ENCODE assay signal across 8 mouse cellular contexts in genomic region chr7:28392429-28393271, GRCm38 (mm10). TPM values are rescaled to one million over a fixed set of nuclear protein-coding genes. Genes with fewer than 3 reads are reported as not detected.
DNase-seq lines count a peak whose midpoint lies in the region; ATAC-seq and TF ChIP-seq lines count a peak whose summit lies in the region.

Gene Med29 (minus strand): TSS chr7:28392708.
Gene Paf1 (plus strand): TSS chr7:28392951.

- H3K4me2 ChIP-seq in hindbrain, embryonic 13.5 days, result peak within 1 kb of the TSS; percentile 90

- POLR2A ChIA-PET in Patski (lab: Charles Lee), result interaction anchor here (0.5 to 1.8 kb wide), 2 partner anchors 18 to 42 kb away, joined by 6 read pairs; no protein-coding TSS in a partner anchor

- CTCF ChIA-PET in Patski (lab: Charles Lee), result interaction anchor here (0.7 to 0.9 kb wide), 2 partner anchors 45 to 53 kb away, joined by 3 to 4 read pairs; partner anchors contain the start of gene Gmfg

- H3K4me1 ChIP-seq in hindbrain, embryonic 13.5 days (replicated peaks), result peaks cover 28% of the 10 kb centered on the region

- H3K9me3 ChIP-seq in hindbrain, embryonic 13.5 days, result no peaks in the 10 kb centered on the region

- peak; percentile 98 for DNase-seq in Patski (ENCODE audit: low read depth, low spot score)
- DNase-seq in cerebellum, postnatal 14 days, result peak; percentile 96
- DNase-seq in frontal cortex, postnatal 14 days (ENCODE audit: low spot score in 2 of 2), result peak; percentile 97 to 98
- peak; percentile 77 to 82 for DNase-seq in layer of hippocampus, postnatal 25 days (ENCODE audit: extremely low spot score in 1 of 2, low spot score in 1 of 2)
- DNase-seq in lung, postnatal 25 days (ENCODE audit: low spot score), result peak; percentile 99
- peak; percentile 98 for DNase-seq in retina, embryonic 14.5 days (ENCODE audit: low spot score)
- DNase-seq in thymus, postnatal 4 days, result peak; percentile 93

- H3K27ac ChIP-seq in hindbrain, embryonic 13.5 days, result peak within 1 kb of the TSS; percentile 86

- under 1% methylated on average over 58 of the region's 58 CpGs for WGBS in hindbrain, embryonic 13.5 days

- H3K4me3 ChIP-seq in hindbrain, embryonic 13.5 days, result peak within 1 kb of the TSS; percentile 93

- in situ Hi-C loops in Patski (cut with MboI; ENCODE audit: low pct_unique_long_range_greater_than_20kb), result no loop called here

- ATAC-seq in Patski, result peak; percentile 93
- peak; percentile 99 for ATAC-seq in hindbrain, embryonic 13.5 days (ENCODE audit: low FRiP score)

- peaks cover 58% of the 10 kb centered on the region for H3K36me3 ChIP-seq in hindbrain, embryonic 13.5 days

- peak within 1 kb of the TSS; percentile 90 for H3K9ac ChIP-seq in hindbrain, embryonic 13.5 days

- no peaks in the 10 kb centered on the region for H3K27me3 ChIP-seq in Patski
- no peaks in the 10 kb centered on the region for H3K27me3 ChIP-seq in hindbrain, embryonic 13.5 days

- no peak for TF ChIP-seq CTCF in Patski (IDR thresholded peaks at IDR 0.05)

RNA-seq across cellular contexts. Expression of gene Med29, which starts in this region (rescaled TPM):
- polyA plus RNA-seq in Patski (2021), result 32.4 TPM
- 43.7 and 44.8 TPM in 2 replicates for polyA plus RNA-seq in hindbrain, embryonic 13.5 days (2015; fragmentation: Nextera tagmentation; extraction: Ambion mirVana)
- 10 to 100 TPM; 19.3 to 22.0 TPM for total RNA-seq in layer of hippocampus, postnatal 25 days (2021)

RNA-seq across cellular contexts. Expression of gene Paf1, which starts in this region (rescaled TPM):
- polyA plus RNA-seq in Patski (2021), result 104 TPM
- polyA plus RNA-seq in hindbrain, embryonic 13.5 days (2015; fragmentation: Nextera tagmentation; extraction: Ambion mirVana), result 93.0 and 100 TPM in 2 replicates
- total RNA-seq in layer of hippocampus, postnatal 25 days (2021), result 10 to 100 TPM; 63.0 to 69.3 TPM

Comparison
In these comparisons a context has a peak if more than half of its experiments do, and no peak if none do; other contexts are left out.
1. Peak in every context shown above with its lines: DNase-seq, ATAC-seq, H3K4me3 ChIP-seq and H3K27ac ChIP-seq.